Mouse (Mus musculus) layer of hippocampus, postnatal 25 days (tissue): ENCODE results near the gene Zfp324. TPM values are rescaled to one million over a fixed set of nuclear protein-coding genes. Genes with fewer than 3 reads are reported as not detected.

ENCODE experiments used
- DNase-seq, 2 experiments: peaks; one replicate each; pipeline ENCODE4 v3.0.0; 2022; ENCODE audit warnings: mixed read lengths in 2 of 2, low spot score in 1 of 2; ENCODE audit errors: extremely low spot score in 1 of 2
- total RNA-seq, 2 experiments: library from RNA; stranded (reverse); gene quantifications; 2 replicates each; pipeline ENCODE4 v1.2.3; 2021

The Zfp324 gene
- total RNA-seq, 2 experiments from 2014 or later = 10.2 to 12.1 TPM

DNA sequence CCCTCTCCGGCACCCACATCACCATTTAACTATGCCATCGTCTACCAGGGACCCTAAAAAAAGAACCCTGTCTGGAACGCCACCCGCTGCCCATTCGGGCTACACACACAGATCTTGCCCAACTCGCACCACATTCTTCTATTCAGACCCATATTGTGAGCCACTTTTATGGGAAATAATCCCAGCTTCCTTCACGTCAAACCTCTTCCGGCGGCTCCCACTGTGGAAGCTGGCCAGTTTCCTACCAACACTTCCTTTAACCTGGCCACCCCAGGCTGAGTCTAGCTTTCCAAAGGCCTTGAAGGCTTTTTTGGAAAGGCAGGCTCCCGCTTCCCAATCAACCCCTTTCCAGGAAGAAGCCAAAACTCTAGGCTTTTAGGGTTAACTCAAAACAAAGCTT, 40.9 kb downstream of the Zfp324 start:
- no peak for DNase-seq

DNA sequence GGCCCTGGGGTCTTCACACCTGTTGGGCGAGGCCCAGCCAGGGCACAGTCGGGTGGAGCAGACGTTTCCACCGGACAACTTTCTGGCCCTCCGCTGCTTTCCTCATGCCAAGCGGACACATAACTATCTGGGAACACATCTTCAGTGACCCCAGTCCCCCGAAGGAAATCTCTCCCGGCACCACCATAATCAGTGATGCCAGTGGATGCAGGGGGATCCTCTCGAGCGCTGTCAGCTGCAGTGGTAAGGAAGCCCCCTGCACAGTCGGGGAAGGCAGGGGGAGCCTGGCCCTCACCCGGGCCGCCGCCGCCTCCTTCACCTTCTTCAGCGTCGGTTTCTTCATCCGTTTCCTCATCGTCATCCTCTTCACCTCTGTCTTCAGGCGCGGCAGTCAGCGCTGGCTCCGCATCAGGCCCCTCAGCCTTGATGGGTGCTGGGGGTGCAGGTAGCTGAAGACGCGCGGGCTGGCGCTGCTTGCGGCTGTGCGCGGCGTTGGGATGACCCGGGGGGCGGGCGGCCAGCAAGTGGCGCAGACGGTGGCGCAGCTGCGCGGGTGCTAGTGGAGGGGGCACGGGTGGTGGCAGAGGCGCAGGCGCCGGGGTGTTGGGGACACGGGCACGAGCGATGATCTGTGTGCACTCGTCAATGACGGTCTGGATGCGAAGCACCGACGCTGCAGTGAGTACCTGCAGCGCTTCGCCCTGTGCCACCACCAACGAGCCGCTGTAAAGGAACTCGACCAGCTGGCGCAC, 41.9 kb downstream of the Zfp324 start:
- DNase-seq = no peak

DNA sequence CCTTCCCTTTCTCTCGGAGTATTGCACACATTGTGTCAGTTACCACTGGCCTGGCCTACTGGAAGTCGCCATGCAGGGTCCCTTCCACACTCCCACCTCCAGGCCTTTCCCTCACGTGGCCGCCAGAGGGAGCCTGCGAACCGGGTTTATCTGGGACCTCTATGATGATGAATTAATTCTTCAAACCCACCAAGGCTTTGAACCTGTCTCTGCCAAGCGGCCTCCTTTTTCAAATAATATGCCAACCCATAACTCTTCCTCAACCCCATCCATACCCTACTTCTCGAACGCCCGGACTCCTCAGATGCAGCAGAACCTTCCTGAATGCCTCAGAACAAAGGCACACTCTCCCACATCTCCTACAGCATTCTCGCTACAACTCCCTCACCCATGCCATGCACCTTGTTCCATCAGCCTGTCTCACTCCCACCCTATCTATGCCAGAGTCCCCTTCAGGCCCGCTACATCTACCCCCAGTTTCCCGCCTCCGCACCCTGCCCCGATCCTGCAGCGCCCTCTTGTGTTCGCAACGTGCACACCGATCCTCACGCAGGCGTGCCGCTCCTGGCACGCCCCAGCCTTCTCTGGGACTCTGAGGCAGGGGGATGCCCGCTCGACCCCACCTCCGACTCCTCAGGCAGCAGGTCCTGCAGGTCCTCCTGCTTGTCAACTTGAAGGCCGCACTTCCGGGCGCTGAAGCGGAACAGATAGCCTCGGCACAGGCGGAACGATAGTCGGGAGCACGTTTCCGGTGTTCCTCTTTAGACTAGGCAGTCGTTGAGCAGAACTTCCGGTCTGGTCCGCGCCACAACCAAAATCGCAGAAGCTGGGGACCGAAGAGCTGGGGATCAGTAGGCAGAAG, 43.7 kb downstream of the Zfp324 start:
- DNase-seq = peak; percentile 91 to 95

DNA sequence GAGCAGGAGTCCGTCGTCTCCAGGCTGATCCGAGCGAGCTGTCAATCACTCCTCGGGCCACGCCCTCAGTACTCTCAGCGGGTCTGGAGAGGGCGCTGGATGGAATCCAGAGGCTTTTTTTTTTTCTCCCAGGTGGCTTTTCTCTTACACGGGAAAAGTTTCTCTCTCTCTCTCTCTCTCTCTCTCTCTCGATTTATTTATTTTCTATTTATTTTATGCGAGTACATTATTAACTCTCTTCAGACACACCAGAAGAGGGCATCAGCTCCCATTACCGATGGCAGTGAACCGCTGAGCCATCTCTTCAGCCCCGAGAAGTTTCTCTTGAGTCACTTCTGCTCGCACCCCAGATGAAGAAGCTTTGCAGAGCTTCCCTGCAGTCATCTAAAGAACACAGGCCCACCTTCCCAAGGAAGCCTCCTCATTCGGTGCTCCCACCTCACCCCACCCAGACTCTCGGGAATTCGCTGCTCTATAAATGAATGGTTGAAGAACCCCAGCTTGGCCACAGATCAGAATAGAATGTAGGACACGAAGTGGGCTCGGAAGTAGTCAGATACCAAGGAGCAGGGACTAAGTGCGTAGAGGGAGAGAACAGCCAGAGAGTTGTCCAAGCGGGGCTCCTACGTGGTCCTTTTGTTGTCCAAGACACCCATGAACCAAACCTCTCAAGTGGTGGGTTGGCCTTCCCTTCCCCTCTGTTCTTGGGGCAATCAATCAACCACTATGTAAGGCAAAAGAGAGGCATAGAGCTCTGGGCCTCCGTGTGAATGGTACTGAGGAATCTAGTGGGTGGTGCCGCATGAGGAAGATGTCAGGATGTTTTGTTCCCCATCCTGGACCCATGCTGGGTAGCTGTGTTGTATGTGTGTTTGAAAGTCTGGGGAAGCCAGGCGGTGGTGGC, 44.6 kb downstream of the Zfp324 start, which contains the start of gene Zbtb45:
Gene Zbtb45, minus strand, starts transcription at position 30 of the 904 bp plus-strand sequence.
- no peak for DNase-seq

DNA sequence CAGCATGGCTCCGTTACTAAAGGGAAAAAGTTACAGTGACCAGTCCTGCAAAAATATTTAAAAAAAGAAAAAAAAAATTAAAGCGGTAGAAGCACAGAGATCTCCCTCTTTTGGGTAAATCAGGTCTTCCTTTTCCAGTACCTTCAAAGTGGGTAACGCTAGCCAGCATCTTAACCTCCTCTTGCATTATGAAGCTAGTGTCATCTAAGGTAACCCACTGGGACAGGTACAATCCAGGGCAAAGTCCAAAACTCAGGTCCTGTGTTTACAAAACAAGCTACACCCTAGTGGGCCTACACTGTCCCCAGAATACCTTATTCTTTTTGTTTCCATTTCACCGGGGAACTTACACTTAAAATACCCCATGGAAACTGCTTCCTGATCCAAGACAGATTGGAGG, 48.0 kb downstream of the Zfp324 start:
- no peak for DNase-seq

DNA sequence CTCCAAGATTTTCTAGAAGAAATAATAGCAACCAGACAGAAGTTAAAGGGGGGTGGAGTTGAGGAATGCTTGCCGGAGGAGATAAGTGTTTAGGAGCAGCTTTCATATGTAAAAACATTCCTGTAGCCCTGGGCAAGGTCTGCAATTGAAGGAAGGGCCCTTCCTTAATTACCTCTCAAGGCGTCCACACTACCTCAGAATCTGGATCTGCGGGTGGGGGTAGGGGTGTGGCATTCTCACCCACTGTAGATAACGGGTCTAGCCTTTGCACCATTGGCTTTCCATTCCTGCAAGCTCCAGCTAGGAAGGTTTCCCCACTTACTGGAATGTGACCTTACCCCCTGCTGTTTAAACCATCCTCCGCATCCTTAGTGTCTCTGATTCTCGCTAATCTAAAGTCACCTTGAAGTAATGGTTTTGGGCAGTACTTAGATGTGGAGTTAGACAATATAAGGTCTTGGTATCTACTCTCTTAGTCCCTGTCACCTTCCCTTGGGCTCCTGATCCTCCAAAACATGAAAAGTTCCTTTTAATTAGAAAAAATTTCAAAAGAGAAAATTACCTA, 48.7 kb downstream of the Zfp324 start:
- DNase-seq = no peak

DNA sequence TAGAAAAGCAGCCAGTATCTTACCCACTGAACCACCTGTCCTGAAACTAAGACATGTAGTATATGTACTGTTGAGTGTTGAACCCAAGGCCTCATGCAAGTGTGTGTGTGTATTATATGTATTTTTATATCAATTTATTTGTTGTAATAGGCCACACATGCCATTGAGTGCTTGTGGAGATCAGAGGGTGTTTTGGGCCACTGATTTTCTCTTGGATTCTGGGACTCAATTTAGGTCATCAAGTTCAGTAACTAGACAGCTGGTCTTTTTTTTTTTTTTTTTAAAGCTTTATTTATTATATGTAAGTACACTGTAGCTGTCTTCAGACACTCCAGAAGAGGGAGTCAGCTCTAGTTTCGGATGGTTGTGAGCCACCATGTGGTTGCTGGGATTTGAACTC, 49.6 kb downstream of the Zfp324 start:
- DNase-seq = no peak

DNA sequence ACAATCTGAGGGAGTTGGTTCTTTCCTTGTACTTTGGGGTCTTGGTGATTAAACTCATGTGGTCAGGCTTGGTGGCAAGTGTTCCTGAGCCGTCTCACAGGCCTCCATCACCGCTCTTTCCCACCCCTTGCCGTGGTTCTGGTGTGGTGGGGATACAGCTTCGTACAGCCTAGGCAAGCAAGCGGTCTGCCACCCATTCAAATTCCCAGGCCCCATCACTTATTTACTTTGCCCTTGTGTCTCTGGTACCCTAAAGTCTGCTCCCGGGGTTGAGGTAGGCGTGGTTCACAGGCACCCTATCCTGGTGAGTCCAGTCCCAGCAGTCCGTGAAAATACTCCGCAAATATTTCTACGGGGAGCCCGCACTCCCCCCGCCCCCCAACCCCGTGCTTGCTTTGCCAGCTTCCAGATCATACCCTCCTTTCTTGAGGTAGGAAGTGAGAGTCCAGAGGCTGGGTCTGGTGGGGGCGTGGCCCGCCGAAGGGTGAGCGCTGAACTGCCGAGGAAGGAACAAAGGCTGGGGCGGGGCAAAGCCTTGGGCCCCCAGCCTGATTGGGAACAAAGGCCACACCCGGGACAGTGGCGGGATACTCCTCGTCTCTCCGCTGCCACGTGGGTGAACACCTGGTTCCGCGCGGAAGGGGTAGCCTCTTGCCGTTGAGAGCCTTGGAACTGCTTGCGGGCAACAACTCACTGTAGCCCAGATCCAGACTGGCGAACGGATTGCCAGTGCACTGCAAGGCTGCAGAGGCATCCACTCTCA, 57.3 kb downstream of the Zfp324 start:
- peak in 1 of 2 experiments; percentile 17 for DNase-seq

Other genes with a start within 250 kb of the Zfp324 start
- not detected for gene Vmn2r56, start 230.8 kb upstream of the Zfp324 start, total RNA-seq
- 10 to 100 TPM; 17.9 to 18.9 TPM for gene Zscan18, start 162.2 kb upstream of the Zfp324 start, total RNA-seq
- 10 to 100 TPM; 22.0 to 26.4 TPM for gene Zfp329, start 147.0 kb upstream of the Zfp324 start, total RNA-seq
- gene Zfp110, start 131.1 kb upstream of the Zfp324 start, total RNA-seq = 10 to 100 TPM; 13.0 to 13.4 TPM
- gene Zfp128, start 84.7 kb upstream of the Zfp324 start, total RNA-seq = 1 to 10 TPM; 6.8 to 9.0 TPM
- 10 to 100 TPM; 14.4 to 15.1 TPM for gene Zscan22, start 68.0 kb upstream of the Zfp324 start, total RNA-seq
- gene Rps5, start 43.5 kb upstream of the Zfp324 start, total RNA-seq = 100 to 1,000 TPM; 379 to 453 TPM
- 1 to 10 TPM in 1 of 2 experiments, under 1 TPM in 1; 0.91 to 1.3 TPM for gene Rnf225, start 38.4 kb upstream of the Zfp324 start, total RNA-seq
- 1 to 10 TPM; 8.1 to 9.1 TPM for gene Zfp446, start 12.0 kb downstream of the Zfp324 start, total RNA-seq
- under 1 TPM; 0.22 to 0.47 TPM for gene Slc27a5, start 32.4 kb downstream of the Zfp324 start, total RNA-seq
- 100 to 1,000 TPM; 236 to 250 TPM for gene Trim28, start 33.3 kb downstream of the Zfp324 start, total RNA-seq
- 10 to 100 TPM; 34.4 to 35.3 TPM for gene Zbtb45, start 44.2 kb downstream of the Zfp324 start, total RNA-seq
- gene Chmp2a, start 69.0 kb downstream of the Zfp324 start, total RNA-seq = 100 to 1,000 TPM; 128 to 149 TPM
- 100 to 1,000 TPM; 197 to 209 TPM for gene Ube2m, start 72.4 kb downstream of the Zfp324 start, total RNA-seq
- 10 to 100 TPM; 12.8 to 18.0 TPM for gene Mzf1, start 88.9 kb downstream of the Zfp324 start, total RNA-seq
- not detected for gene Vmn1r85, start 129.3 kb downstream of the Zfp324 start, total RNA-seq
- not detected for gene Vmn1r86, start 154.1 kb downstream of the Zfp324 start, total RNA-seq
- gene Vmn1r87, start 174.3 kb downstream of the Zfp324 start, total RNA-seq = not detected
- under 1 TPM; 0.14 to 0.15 TPM for gene Vmn1r88, start 193.7 kb downstream of the Zfp324 start, total RNA-seq
- not detected for gene Vmn1r89, start 247.2 kb downstream of the Zfp324 start, total RNA-seq